Mouse (Mus musculus) left cerebral cortex, adult 9 months (tissue): Measurements from ENCODE around the gene Srsf9.
A peak's percentile ranks its signal among the peaks of the same experiment; 100 is the strongest.
"Not testable (repeated sequence)": the region's sequence is repeated elsewhere in the genome, so short reads cannot be mapped to it uniquely, and the experiment has no call there.

Source experiments
- DNase-seq, 2 experiments: peaks; one replicate each; pipeline ENCODE4 v3.0.0; 2022; ENCODE audit warnings: low spot score in 2 of 2

Srsf9 gene

DNA sequence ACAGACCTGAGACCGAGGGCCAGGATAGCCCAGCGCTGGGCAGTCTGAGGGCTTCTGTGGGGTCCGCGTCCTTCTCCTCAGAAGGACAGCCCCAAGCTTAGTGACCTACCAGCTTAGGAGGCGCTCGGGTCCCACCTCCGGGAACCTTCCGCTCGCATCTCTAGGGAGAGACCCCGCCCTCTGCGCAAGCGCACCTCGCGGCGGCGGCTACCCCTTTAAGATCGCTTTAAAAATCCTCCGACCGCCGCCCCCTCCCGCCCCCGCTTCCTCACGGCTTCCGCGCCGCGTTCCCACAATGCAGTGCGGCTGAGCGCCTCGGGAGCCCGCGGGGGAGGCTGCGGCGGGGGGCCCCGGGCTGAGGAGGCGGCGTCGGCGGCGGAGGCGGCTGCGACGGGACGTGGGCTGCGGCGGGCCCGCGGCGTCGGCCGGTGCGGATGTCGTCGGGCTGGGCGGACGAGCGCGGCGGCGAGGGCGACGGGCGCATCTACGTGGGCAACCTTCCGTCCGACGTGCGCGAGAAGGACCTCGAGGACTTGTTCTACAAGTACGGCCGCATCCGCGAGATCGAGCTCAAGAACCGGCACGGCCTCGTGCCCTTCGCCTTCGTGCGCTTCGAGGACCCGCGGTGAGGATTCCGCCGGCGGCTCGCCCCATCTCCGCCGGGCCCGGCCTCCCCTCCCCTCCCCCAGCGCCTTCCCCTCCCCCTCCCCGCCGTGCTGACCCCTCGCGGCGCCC lies at the start of gene Srsf9:
Gene Srsf9 (plus strand): TSS at position 303 of the 735 bp plus-strand sequence.
- peak; percentile 83 to 94 for DNase-seq

DNA sequence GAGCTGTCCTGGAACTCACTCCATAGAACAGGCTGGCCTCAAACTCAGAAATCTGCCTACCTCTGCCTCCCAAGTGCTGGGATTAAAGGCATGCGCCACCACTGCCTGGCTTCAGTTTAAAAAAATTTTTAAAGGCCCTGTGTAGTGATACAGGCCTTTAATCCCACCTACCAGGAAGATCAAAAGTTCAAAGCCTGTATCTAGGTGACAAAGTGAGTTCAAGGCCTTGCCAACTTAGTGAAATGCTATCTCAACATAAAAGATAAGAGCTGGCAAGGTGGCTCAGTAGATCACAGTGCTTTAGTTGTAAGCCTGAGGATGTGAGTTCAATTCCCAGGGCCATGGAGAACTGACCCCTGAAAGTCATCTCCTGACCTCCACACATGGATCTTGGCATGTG lies 48.9 kb upstream of the Srsf9 start:
- DNase-seq: no peak

DNA sequence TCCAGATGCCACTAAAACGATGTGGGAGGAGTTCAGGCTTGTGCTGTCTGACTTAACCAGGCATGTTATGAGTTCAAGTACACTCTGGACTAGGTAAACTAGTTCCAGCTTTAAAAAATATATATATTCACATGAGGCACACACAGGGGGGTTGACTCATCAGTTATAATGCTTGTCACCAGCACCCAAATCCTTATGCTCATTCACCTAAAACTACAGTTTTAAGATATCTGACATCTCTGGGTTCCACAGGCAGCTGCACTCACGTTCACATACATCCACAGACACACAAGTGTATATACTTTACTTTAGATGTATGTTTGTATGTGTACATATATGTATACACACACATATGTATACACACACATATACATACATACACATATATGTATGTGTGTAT lies 48.2 kb upstream of the Srsf9 start:
- no peak for DNase-seq

DNA sequence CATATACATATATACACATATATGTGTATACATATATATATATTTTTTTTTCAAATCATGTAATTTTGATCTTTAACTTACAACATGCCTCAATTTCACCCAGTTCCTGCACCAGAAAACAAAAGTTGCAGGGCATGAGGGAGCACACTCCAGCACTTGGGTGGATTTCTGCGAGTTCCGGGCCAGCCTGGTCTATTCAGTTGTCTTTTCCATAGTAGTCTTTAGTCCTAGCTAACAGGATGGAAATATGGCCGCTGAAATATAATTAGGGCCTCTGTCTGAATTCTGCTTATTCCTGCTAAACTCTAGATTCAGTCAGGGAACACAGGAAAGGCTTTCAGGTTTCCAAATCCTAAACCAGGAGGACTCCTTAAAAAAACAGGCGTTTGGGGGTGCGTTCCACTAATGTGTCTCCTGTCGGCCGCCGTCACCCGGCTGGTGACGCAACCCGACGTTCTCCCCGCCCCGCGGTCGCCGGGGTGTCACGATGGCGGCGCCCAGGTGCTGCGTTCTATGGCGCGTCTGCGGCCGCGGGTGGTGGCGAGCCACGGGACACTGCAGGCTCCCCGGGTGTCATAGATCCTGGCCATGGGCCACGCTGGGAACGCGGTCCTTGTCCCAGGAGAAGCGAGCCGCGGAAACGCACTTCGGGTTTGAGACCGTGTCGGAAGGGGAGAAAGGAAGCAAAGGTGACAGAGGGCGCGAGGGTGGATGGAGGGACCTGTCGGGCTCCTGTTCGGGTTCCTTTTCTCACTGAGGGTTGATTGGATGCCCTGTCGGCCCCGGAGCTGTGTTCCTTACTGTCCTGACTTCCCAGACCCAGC lies 47.5 kb upstream of the Srsf9 start, which contains the start of gene Coq5:
Gene Coq5 (plus strand): TSS at position 441 of the 824 bp plus-strand sequence.
- peak; percentile 52 to 87 for DNase-seq

DNA sequence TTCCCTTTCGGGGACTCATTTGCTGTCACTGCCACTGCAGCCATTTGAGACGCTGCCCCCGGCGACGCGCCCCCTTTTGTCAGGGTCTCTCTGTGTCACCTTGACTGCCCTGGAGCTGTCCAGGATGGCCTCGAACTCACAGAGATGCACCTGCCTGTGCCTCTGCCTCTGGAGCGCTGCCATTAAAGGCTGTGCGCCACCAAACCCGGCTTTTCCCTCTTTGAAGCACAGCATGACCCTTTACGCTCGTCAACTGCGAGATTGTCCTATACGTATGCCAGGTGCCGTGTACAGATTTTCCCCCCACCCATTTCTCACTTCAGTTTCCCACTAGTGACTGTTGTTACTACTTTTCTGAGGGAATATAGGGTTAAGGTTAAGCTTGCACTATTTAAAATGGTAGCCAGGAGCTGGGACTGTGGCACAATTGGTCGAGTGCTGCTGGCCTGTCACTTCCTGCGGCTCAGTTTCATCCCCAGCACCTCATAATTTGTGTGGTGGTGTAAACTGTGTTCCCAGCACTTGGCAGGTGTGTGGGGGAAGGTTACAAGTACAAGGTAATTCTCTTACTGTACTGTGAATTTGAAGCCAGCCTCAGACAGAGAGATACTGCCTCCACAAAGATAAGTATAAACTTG lies 46.8 kb upstream of the Srsf9 start:
- no peak for DNase-seq

DNA sequence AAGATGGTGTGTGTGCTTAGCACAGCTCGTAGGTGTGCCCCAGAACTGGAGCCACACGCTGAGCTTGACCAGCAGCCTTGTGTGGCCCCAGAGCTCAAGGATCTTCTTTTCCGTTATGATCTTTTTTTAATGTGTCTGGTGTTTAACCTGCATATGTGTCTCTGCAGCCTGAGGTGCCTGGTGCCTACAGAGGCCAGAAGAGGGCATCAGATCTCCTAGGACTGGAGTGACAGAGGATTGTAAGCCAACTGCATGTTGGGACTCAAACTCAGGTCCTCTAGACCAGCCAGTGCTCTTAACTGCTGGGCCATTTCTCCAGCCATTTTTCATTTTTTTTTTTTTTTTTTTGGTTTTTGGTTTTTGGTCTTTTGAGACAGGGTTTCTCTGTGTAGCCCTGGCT lies 42.2 kb upstream of the Srsf9 start:
- no peak for DNase-seq

DNA sequence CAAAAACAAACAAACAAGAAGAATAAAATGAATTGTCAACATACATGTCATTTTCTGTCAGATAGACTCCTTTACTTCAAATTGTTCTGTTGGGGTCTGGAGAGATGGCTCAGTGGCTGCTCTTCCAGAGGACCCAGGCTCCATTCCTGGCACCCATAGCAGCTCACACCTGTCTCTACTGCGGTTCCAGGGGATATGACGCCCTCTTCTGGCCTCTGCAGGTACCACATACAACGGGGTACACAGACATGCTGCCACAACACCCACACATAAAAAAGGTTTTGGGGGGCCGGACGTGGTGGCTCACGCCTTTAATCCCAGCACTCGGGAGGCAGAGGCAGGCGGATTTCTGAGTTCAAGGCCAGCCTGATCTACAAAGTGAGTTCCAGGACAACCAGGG lies 32.8 kb upstream of the Srsf9 start:
- no peak for DNase-seq

DNA sequence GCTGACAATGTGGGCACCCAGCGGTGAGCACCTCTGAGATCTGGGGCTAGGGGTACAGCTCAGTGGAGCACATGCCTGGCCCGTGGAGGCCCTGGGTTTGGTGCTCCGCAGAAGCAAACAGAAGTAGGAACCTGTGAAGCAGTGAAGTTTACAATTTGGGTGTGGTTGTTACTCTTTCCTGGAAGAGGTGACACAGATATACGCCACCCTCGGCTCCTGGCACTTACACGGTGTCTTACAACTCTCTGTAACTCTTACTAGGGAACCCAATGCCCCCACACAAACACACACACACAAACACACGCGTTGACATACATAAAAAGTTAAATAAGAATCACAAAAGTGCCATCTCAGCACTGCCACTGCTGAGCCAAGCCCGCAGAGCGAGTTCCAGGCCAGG lies 30.6 kb upstream of the Srsf9 start:
- DNase-seq: no peak

DNA sequence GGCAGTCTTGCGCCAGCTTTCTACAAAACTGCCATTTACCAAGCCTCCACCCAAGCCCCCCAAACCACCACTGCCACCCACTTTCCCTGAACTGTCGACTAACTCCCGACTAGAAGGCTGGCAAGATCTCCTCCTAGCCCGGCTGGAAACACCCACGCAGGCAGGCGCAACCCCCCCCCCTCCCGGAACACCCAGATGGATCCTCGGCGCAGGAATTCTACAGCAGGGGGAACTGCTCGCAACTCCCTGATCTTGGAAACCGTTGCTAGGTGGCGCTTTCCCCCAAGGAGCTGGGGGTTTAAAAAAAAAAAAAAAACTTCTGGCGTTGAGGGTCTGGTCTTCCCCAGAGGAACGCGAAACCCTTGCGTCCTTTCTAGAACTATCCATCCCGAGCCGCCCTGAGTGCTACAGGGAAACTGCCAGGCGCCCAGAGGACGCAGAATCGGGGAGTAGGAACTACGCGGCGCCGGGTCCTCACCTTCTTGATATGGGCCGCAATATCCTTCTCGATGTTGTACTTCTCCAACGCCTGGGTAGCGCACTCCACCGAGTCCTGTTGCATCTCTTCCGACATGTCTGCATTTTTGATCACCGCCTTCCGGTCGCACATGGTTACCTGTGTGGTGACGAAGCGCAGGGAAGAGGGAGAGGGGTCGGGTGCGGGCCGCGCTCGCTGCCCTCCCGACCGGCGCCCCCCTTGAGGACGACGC lies 26.8 kb upstream of the Srsf9 start:
- DNase-seq: peak in 1 of 2 experiments; percentile 59

DNA sequence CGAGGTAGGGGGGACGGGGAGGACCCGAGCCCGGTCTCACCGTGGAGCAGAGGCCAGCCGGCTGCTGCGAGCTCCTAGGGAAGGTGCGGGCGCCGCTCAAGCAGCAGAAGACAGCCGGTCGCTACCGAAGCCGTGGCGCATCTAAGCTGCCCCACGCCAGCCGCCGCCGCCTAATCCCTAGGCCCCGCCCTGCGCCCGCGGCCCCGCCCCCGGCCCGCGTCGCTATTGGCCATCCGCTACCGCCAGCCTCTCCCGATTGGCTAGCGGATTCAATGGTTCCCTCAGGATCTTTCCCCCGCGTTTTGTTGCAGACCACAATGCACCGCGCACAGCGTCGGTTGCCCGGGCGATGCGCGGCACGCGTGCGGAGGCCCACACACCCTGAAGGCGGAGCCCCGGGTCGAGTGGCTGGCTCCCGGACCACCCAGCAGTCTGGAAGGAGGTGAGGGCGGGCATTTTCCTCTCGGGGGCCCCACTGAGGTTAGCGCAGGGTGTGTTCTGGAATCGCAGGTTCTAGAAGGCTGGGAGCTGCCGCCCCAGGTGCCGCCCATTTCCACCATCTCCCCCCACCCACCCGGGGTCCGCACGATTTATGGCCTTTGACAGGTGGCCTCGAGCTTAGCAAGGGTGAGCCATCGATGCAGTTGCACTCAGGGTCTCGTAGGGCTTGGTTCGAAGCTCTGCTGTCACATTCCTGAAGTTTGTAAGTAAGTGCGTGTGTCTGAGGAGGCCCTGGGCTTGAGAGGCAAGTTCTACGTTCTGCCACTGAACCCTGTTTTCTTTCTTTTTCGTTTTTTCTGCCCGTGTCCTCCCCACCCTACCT lies 26.0 kb upstream of the Srsf9 start, which contains the start of gene Dynll1:
Gene Dynll1 (minus strand): TSS at position 208 of the 823 bp plus-strand sequence.
- DNase-seq: peak; percentile 95 to 99

DNA sequence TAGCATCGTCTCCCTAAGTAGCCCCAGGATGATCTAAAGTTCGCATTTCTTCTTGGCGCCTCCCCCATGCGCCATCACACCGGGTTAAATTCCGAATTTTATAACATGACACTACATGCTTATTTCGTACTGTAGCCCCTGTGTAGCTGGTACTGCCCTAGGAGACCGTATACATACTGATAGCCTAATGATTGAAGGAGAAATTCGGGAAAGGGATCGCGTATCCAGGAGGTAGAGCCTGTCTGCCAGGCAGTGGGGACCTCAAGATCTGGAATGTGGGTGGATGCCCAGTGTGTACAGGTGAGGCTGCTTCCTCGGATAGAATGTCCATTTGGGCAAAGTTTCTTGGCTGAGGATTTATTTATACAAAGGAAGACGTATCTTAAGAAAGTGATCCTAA lies 25.4 kb upstream of the Srsf9 start:
- DNase-seq: no peak

DNA sequence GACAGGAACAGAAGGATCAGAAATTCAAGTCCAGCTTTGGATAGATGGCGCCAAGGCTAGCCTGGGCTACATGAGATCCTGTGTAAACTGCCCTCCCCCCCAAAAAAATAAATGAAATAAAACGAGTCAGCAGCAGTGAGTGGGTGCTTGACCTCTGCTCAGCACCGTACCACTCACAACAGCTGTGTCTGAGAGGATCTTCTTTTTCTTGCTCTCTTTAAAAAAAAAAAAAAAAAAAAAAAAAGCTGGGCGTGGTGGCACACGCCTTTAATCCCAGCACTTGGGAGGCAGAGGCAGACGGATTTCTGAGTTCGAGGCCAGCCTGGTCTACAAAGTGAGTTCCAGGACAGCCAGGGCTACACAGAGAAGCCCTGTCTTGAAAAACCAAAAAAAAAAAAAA lies 24.8 kb upstream of the Srsf9 start:
- not testable (repeated sequence) for DNase-seq

DNA sequence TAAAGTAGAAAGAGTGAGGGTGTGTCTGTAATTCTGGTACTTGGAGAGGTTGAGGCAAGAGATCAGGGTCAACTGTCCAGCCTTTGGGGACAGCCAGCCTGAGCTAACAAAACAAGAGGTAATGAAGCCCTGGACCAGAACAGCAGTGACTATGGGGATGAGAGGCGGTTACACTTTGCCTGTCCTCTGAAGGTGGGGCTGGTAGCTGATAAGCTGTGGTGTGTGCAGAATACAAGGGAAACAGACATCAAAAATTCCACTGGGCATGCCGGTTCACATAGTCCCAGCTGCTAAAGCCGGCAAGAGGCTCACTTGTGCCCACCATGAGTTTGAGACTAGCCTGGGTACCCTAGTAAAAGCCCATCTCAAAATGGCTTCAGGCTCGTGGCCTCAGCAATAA lies 14.6 kb upstream of the Srsf9 start:
- DNase-seq: no peak

DNA sequence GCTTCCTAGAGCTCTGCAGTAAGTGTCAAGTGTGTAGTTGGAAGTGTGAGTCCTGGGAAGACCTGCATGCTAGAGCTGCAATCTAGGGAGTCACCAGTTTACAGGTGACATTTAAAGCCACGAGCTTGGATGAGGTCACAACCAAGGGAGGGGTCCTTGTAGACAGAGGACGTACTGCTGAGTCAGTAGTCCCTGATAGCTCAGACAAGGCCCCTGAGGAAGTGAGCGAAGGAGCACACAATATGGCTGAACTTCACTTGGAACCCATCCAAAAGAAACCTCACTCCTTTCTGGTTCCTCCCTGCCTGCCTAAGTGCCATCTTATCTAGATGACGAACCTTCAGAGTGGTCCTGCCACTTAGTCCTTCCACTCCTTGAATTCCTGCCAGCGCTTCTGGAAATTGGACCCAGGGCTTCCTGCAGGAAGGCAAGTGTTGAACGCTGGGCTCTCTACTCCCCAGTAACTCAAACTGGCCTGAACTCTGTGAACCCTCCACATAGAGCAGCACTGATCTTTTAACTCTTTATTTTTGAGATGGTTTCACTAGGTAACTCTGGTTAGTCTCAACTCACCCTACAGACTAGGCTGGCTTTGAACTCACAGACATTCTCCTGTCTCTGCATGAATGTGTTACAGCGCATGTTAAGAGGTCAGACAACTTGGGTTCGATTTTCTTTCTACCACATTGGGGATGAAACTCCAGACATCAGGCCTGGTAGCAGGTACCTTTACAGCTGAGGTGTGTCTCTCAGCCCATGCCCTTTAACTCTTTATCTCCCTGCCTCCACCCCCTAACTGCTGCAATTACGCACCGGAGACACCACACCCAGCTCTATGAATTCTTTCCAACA lies 13.9 kb upstream of the Srsf9 start:
- DNase-seq: no peak

DNA sequence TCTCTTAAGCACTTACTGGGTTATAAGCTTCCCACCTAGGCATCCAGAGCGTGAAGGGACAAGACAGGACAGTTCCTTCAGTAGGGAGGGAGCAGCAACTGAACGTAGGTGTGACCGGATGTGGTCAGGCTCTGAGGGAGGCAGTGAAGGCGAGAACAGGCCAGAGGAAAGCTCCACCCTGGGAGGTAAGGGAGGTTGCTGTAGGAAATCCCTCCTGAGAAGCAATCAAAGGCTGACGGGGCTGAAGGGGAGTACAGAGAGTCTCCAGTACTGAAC lies 13.4 kb upstream of the Srsf9 start:
- DNase-seq: no peak

DNA sequence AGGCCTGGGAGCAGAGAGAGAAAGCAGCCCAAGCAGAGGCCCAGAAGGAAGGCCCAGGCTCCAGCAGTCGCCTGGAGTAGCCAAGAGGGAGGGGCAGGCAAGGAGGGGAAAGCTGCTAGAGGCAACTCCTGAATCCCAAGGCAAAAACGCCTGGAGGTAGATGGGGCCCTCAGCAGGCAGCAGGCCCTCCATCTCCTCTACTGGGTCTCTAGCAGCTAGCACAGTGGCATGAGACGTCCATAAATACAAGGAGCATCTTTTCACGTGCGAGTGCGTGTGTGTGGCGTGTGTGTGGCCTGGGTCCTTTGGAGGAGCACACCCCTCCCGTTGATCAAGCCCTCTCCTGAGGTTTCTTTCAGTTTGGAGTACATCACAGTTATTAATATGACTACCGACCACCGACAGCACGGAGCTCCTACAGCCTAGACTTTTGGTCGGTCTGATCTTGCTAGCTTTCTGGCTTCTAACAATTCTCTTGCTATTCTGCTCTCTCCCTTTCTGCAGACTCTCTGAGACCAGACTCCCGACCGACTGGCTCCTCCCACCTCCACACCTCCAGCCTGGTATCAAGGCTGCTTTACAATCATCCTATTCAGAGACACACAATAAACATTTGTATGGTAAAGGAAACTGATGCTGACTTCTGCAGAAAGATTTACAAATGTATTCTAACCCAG lies 9.9 kb upstream of the Srsf9 start:
- no peak for DNase-seq

DNA sequence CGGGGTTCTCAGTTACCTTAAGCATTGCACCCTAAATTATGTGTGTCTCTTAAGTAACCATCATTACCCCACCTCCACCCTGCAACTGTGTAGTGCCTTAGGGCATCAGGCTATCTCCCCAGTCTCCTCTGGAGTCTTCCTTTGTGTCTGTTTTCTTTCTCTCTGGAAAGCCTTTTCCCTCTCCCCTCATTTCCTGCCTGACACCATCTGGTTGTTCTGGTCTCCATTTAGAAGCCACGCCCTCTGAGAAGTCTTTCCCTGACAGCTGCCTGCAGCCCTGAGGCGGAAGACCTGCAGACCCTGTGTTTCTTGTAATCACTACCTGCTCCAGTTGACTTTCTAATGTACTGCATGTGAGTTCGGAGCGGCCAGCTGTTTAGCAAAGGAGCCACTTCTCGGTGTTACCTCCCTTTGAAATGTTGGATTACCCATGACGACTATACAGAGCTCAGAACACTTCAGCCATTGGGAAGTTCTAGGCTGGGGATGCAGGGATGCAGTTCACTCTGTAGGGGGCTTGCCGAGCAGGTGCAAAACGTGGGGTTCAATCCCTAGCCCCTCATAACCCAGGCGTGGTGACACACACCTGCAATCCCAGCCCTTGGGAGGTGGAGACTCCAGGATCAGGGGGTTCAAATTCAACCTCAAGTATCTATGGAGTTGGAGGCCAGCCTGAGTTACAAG lies 9.2 kb upstream of the Srsf9 start:
- DNase-seq: no peak

DNA sequence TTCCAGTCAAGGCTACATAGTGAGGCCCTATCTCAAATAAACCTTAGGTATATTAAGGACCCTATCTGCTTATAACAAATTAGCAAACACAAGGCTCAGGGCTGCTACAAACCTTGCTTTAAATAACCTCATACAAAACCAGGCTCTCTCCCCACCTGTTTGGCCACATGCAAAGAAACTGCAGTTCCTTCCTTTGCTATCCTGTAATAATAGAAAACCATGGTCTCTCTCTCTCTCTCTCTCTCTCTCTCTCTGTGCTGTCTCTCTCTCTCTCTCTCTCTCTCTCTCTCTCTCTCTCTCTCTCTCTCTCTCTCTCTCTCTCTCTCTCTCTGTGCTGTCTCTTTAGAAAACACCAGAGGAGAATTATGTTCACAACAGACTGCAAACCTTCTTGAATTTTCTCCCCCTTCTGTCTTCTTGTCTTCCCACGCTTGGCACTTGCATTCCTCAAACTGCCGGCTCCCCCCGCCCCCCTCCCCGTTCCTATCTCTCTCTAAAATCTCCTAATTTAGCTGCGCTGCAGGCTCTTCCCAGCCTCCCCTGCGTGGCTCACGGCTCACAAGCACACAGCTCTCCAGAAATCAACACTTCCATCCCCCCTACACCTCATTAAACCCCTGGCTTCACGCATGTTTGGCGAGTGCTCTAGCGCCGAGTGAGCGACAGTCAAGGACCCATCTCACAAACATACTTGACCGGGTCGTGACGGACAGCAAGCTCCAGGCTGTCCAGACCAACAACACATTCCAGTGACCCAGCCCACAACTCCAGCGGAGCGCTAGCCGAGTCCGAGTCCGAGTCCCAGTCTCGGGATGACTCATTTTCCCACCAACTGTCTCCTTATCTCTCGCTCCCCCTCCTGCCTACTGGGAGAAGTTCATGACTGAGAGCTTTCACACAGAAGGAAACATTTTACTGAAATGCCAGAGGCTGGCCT lies 7.7 kb upstream of the Srsf9 start:
- DNase-seq: peak; percentile 69 to 86
